Comparison of ENCODE assay signal across 11 mouse cellular contexts in genomic region chr4:99032921-99033320, GRCm38 (mm10). TPM values are rescaled to one million over a fixed set of nuclear protein-coding genes. Genes with fewer than 3 reads are reported as not detected.
DNase-seq lines count a peak whose midpoint lies in the region; ATAC-seq and TF ChIP-seq lines count a peak whose summit lies in the region.
"Had no signal": no experiment of that assay in that cellular context is flagged by ENCODE, and none has a peak within 500 bp of the region (broad histone marks: within the 10 kb centered on the region; RNA-seq: fewer than 3 reads in every experiment).

No protein-coding gene starts in this region.

- DNase-seq in heart, postnatal 0 days (ENCODE audit: low spot score): peak; percentile 7
- DNase-seq in heart, adult 11 months: no peak
- DNase-seq in B cell, adult 2 months: peak; percentile 1 to 5
- DNase-seq in kidney, adult 8-10 months: peak; percentile 37 to 54
- DNase-seq in lung, postnatal 10 days: peak; percentile 6
- no peak for DNase-seq in gastrocnemius, postnatal 10 days
- DNase-seq: embryo, embryonic 11 days; right cerebral cortex, postnatal 25 days had no signal

- no peak overlapping the region for H3K27ac ChIP-seq in heart, postnatal 0 days (ENCODE audit: low read depth)
- no peak overlapping the region for H3K27ac ChIP-seq in hindbrain, embryonic 13.5 days
- no peak overlapping the region for H3K27ac ChIP-seq in intestine, embryonic 16.5 days (ENCODE audit: low read length)
- H3K27ac ChIP-seq: heart, embryonic 13.5 days had no signal

- no peaks in the 10 kb centered on the region for H3K27me3 ChIP-seq in heart, postnatal 0 days (ENCODE audit: control insufficient read depth, insufficient read depth, low read length)
- no peaks in the 10 kb centered on the region for H3K27me3 ChIP-seq in hindbrain, embryonic 13.5 days
- no peaks in the 10 kb centered on the region for H3K27me3 ChIP-seq in intestine, embryonic 16.5 days (replicated peaks; ENCODE audit: control insufficient read depth, insufficient read depth, low read length)
- H3K27me3 ChIP-seq: heart, embryonic 13.5 days had no signal

- H3K4me3 ChIP-seq in heart, postnatal 0 days (ENCODE audit: low read depth, low read length): no peak overlapping the region
- H3K4me3 ChIP-seq in hindbrain, embryonic 13.5 days: no peak overlapping the region
- H3K4me3 ChIP-seq in intestine, embryonic 16.5 days (ENCODE audit: low read length): no peak overlapping the region
- H3K4me3 ChIP-seq: heart, embryonic 13.5 days had no signal

- no peaks in the 10 kb centered on the region for H3K36me3 ChIP-seq in heart, postnatal 0 days (replicated peaks; ENCODE audit: control insufficient read depth, insufficient read depth, low read length)
- H3K36me3 ChIP-seq in hindbrain, embryonic 13.5 days: peaks cover 3% of the 10 kb centered on the region; the same call in 1 of the 2 replicates
- H3K36me3 ChIP-seq in intestine, embryonic 16.5 days (ENCODE audit: control insufficient read depth, insufficient read depth, low read length): no peaks in the 10 kb centered on the region

- 55% methylated on average over 4 of the region's 4 CpGs for WGBS in heart, postnatal 0 days
- 77% methylated on average over 4 of the region's 4 CpGs for WGBS in hindbrain, embryonic 13.5 days
- 79% methylated on average over 4 of the region's 4 CpGs for WGBS in intestine, embryonic 16.5 days

- no peaks in the 10 kb centered on the region for H3K4me1 ChIP-seq in heart, postnatal 0 days (ENCODE audit: control insufficient read depth, insufficient read depth)
- no peaks in the 10 kb centered on the region for H3K4me1 ChIP-seq in hindbrain, embryonic 13.5 days (replicated peaks)
- H3K4me1 ChIP-seq in intestine, embryonic 16.5 days (ENCODE audit: control insufficient read depth, insufficient read depth, low read length): no peaks in the 10 kb centered on the region
- H3K4me1 ChIP-seq: heart, embryonic 13.5 days had no signal

- H3K9ac ChIP-seq in heart, postnatal 0 days (replicated peaks; ENCODE audit: low read depth, low read length): no peak overlapping the region
- no peak overlapping the region for H3K9ac ChIP-seq in hindbrain, embryonic 13.5 days
- H3K9ac ChIP-seq in intestine, embryonic 16.5 days (ENCODE audit: low read depth, low read length): no peak overlapping the region
- H3K9ac ChIP-seq: heart, embryonic 13.5 days had no signal

- no peak for TF ChIP-seq CTCF in heart, postnatal 0 days (IDR thresholded peaks at IDR 0.05; ENCODE audit: low read depth)

- ATAC-seq in heart, postnatal 0 days (ENCODE audit: insufficient read depth, low read depth): no peak
- ATAC-seq in hindbrain, embryonic 13.5 days (ENCODE audit: low FRiP score): no peak
- no peak for ATAC-seq in intestine, embryonic 16.5 days

- H3K4me2 ChIP-seq in heart, postnatal 0 days (ENCODE audit: low read depth, low read length): no peak overlapping the region
- H3K4me2 ChIP-seq in hindbrain, embryonic 13.5 days: no peak overlapping the region
- H3K4me2 ChIP-seq in intestine, embryonic 16.5 days (ENCODE audit: low read depth, low read length): no peak overlapping the region
- H3K4me2 ChIP-seq: heart, embryonic 13.5 days had no signal

- no peaks in the 10 kb centered on the region for H3K9me3 ChIP-seq in heart, postnatal 0 days (replicated peaks; ENCODE audit: control insufficient read depth, low read length)
- no peaks in the 10 kb centered on the region for H3K9me3 ChIP-seq in hindbrain, embryonic 13.5 days
- no peaks in the 10 kb centered on the region for H3K9me3 ChIP-seq in intestine, embryonic 16.5 days (ENCODE audit: control insufficient read depth, low read length)
- H3K9me3 ChIP-seq: heart, embryonic 13.5 days had no signal

- no peak for TF ChIP-seq EP300 in heart, postnatal 0 days (IDR thresholded peaks at IDR 0.05; ENCODE audit: low read depth)

RNA-seq across cellular contexts. Expression of gene Angptl3, which starts 2.2 kb away (rescaled TPM):
- total RNA-seq in heart, postnatal 0 days (2014; rRNA removed; ENCODE audit: low replicate concordance): 0.66 TPM in 1 of 2 replicates, not detected in the other
- 1.6 and 1.7 TPM in 2 replicates for polyA plus RNA-seq in heart, postnatal 0 days (2015; fragmentation: Nextera tagmentation; extraction: Ambion mirVana)
- 1.5 and 1.8 TPM in 2 replicates for polyA plus RNA-seq in hindbrain, embryonic 13.5 days (2015; fragmentation: Nextera tagmentation; extraction: Ambion mirVana)
- polyA plus RNA-seq in intestine, embryonic 16.5 days (2015; fragmentation: Nextera tagmentation; extraction: Ambion mirVana): 2.0 and 5.0 TPM in 2 replicates
- total RNA-seq in gastrocnemius, postnatal 10 days (2021): not detected

Comparison
In these comparisons a context has a peak if more than half of its experiments do, and no peak if none do; other contexts are left out.
1. DNase-seq: peak in heart, postnatal 0 days (single experiment), B cell, adult 2 months (2 of 2), kidney, adult 8-10 months (2 of 2) and lung, postnatal 10 days (single experiment); none in heart, adult 11 months (single experiment) and gastrocnemius, postnatal 10 days (single experiment).